Mouse (Mus musculus): ENCODE results near the gene Kcng3.

GRCm38 (mm10) chr17:83574615-83575014, 57.1 kb downstream of the Kcng3 start:
- TF ChIP-seq CTCF (IDR thresholded peaks at IDR 0.05; ENCODE audit: extremely low read depth, insufficient read depth, insufficient read length, insufficient replicate concordance) (no peak), POLR2A (IDR thresholded peaks at IDR 0.05; ENCODE audit: low read depth, low read length) (no peak)

Data from spleen, adult 2 months (tissue).